Mouse (Mus musculus): ENCODE measurements around the gene Scarb1.

Scarb1 gene

GRCm38 (mm10) chr5:125332333-125332732, 8.6 kb downstream of the Scarb1 start:
- no peak for DNase-seq (ENCODE audit: low spot score in 2 of 2)

GRCm38 (mm10) chr5:125331811-125332210, 9.1 kb downstream of the Scarb1 start:
- no peak for DNase-seq (ENCODE audit: low spot score in 2 of 2)

- DNase-seq (ENCODE audit: low spot score in 2 of 2), result no peak
Observed at GRCm38 (mm10) chr5:125331094-125331493, 9.8 kb downstream of the Scarb1 start.

- DNase-seq (ENCODE audit: low spot score in 2 of 2), result no peak
Observed at GRCm38 (mm10) chr5:125330656-125331055, 10.2 kb downstream of the Scarb1 start.

- no peak for DNase-seq (ENCODE audit: low spot score in 2 of 2)
Observed at GRCm38 (mm10) chr5:125330191-125330590, 10.7 kb downstream of the Scarb1 start.

- no peak for DNase-seq (ENCODE audit: low spot score in 2 of 2)
Observed at GRCm38 (mm10) chr5:125327596-125328385, 13.1 kb downstream of the Scarb1 start.

GRCm38 (mm10) chr5:125326351-125326750, 14.5 kb downstream of the Scarb1 start:
- no peak for DNase-seq (ENCODE audit: low spot score in 2 of 2)

GRCm38 (mm10) chr5:125325931-125326330, 15.0 kb downstream of the Scarb1 start:
- no peak for DNase-seq (ENCODE audit: low spot score in 2 of 2)

GRCm38 (mm10) chr5:125325285-125325684, 15.6 kb downstream of the Scarb1 start:
- no peak for DNase-seq (ENCODE audit: low spot score in 2 of 2)

GRCm38 (mm10) chr5:125323939-125324480, 16.9 kb downstream of the Scarb1 start:
- no peak for DNase-seq (ENCODE audit: low spot score in 2 of 2)

- no peak for DNase-seq (ENCODE audit: low spot score in 2 of 2)
Observed at GRCm38 (mm10) chr5:125323128-125323527, 17.8 kb downstream of the Scarb1 start.

- no peak for DNase-seq (ENCODE audit: low spot score in 2 of 2)
Observed at GRCm38 (mm10) chr5:125321836-125322235, 19.1 kb downstream of the Scarb1 start.

- no peak for DNase-seq (ENCODE audit: low spot score in 2 of 2)
Observed at GRCm38 (mm10) chr5:125319057-125319800, 21.7 kb downstream of the Scarb1 start.

GRCm38 (mm10) chr5:125317953-125318352, 22.9 kb downstream of the Scarb1 start:
- DNase-seq (ENCODE audit: low spot score in 2 of 2), result no peak

GRCm38 (mm10) chr5:125317296-125317695, 23.6 kb downstream of the Scarb1 start:
- DNase-seq (ENCODE audit: low spot score in 2 of 2), result no peak

GRCm38 (mm10) chr5:125316771-125317170, 24.1 kb downstream of the Scarb1 start:
- DNase-seq (ENCODE audit: low spot score in 2 of 2), result no peak

GRCm38 (mm10) chr5:125315110-125315509, 25.8 kb downstream of the Scarb1 start:
- no peak for DNase-seq (ENCODE audit: low spot score in 2 of 2)

GRCm38 (mm10) chr5:125313991-125314390, 26.9 kb downstream of the Scarb1 start:
- no peak for DNase-seq (ENCODE audit: low spot score in 2 of 2)

- DNase-seq (ENCODE audit: low spot score in 2 of 2), result no peak
Observed at GRCm38 (mm10) chr5:125312970-125313597, 27.8 kb downstream of the Scarb1 start.

GRCm38 (mm10) chr5:125310986-125311385, 29.9 kb downstream of the Scarb1 start:
- no peak for DNase-seq (ENCODE audit: low spot score in 2 of 2)

GRCm38 (mm10) chr5:125309193-125309592, 31.7 kb downstream of the Scarb1 start:
- DNase-seq (ENCODE audit: low spot score in 2 of 2), result no peak

- no peak for DNase-seq (ENCODE audit: low spot score in 2 of 2)
Observed at GRCm38 (mm10) chr5:125306824-125307223, 34.1 kb downstream of the Scarb1 start.
